Mouse (Mus musculus): Measurements from ENCODE around the gene Gm10139.
"Not testable (repeated sequence)": the region's sequence is repeated elsewhere in the genome, so short reads cannot be mapped to it uniquely, and the experiment has no call there.

Gene Gm10139

DNA sequence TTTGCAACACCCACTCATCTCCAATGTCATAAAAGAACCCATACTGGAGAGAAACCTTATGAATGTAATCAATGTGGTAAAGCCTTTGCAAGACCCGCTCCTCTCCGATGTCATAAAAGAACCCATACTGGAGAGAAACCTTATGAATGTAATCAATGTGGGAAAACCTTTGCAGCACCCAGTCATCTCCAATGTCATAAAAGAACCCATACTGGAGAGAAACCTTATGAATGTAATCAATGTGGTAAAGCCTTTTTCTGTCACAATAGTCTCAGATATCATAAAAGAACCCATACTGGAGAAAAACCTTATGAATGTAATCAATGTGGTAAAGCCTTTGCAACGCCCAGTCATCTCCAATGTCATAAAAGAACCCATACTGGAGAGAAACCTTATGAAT, at the start of gene Gm10139:
Gene Gm10139, plus strand, starts transcription at position 301 of the 400 bp plus-strand sequence.
- DNase-seq (ENCODE audit: low spot score in 2 of 2): not testable (repeated sequence)

DNA sequence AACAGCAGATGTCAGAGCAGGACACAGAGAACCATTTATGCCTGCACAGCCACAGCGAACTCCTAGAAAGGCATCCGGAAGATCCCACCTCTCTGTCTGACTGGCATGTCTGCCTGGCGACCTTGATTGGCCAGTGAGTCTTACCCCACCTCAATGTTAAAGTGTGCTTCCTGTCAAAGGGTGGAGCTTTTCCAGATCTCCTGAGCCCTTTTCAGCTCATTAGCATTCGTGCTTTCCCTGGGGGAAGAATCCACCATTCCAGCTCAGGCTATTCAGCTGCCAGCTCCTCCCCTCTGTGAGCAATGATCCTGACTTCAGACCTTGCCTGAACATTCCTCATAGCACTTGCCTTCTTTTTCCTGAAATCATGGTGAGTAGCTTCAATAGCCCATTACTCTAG, 45.2 kb downstream of the Gm10139 start:
- not testable (repeated sequence) for DNase-seq (ENCODE audit: low spot score in 2 of 2)
